Mouse (Mus musculus) forebrain, embryonic 15.5 days (tissue): Measurements from ENCODE around the gene Appl1. TPM values are rescaled to one million over a fixed set of nuclear protein-coding genes. Genes with fewer than 3 reads are reported as not detected.
"Not testable (repeated sequence)": the region's sequence is repeated elsewhere in the genome, so short reads cannot be mapped to it uniquely, and the experiment has no call there.

Experiments used
- ATAC-seq: fragments of 200-750 bp; cut with Nextera tagmentation; replicated peaks from 2 replicates; pipeline ENCODE4 v1.8.0; 2017; ENCODE audit warnings: mild to moderate bottlenecking, moderate TSS enrichment, moderate library complexity
- H3K27ac ChIP-seq: fragments of 300-500 bp; sonication (generic); replicated peaks from 2 replicates; pipeline ENCODE4 v1.5.1; 2015; ENCODE audit warnings: mild to moderate bottlenecking, inconsistent platforms
- H3K27me3 ChIP-seq: fragments of 300-500 bp; sonication (generic); 2 replicates; pipeline ENCODE4 v1.6.1; 2015; ENCODE audit warnings: inconsistent platforms
- H3K36me3 ChIP-seq: fragments of 300-500 bp; sonication (generic); 2 replicates; pipeline ENCODE4 v1.6.1; 2015; ENCODE audit warnings: mild to moderate bottlenecking, inconsistent platforms
- H3K4me1 ChIP-seq: fragments of 300-500 bp; sonication (generic); 2 replicates; pipeline ENCODE4 v1.6.1; 2015; ENCODE audit warnings: inconsistent platforms
- H3K4me2 ChIP-seq: fragments of 300-500 bp; sonication (generic); replicated peaks from 2 replicates; pipeline ENCODE4 v1.6.1; 2015; ENCODE audit warnings: mild to moderate bottlenecking, inconsistent platforms
- H3K4me3 ChIP-seq: fragments of 300-500 bp; sonication (generic); 2 replicates; pipeline ENCODE4 v1.5.1; 2015; ENCODE audit warnings: mild to moderate bottlenecking, inconsistent platforms
- H3K9ac ChIP-seq: fragments of 300-500 bp; sonication (generic); replicated peaks from 2 replicates; pipeline ENCODE4 v1.6.1; 2015; ENCODE audit warnings: mild to moderate bottlenecking, inconsistent platforms
- H3K9me3 ChIP-seq: fragments of 300-500 bp; sonication (generic); 2 replicates; pipeline ENCODE4 v1.6.1; 2016; ENCODE audit warnings: inconsistent platforms
- WGBS: fragments of 180-500 bp; shearing (Covaris S2); methylation state at CpG from one replicate; pipeline ENCODE4 v1.1.7; 2015; ENCODE audit warnings: mixed read lengths; 5-methylcytosine and 5-hydroxymethylcytosine counted together
- polyA plus RNA-seq: library from polyadenylated mRNA; unstranded; fragments of >200 nt; fragmentation: Nextera tagmentation; extraction: Ambion mirVana; gene quantifications from 2 replicates; pipeline ENCODE4 v1.2.1, GENCODE M21; 2015

Appl1 gene
- polyA plus RNA-seq, 1 experiment from 2014 or later, result 66.4 TPM

DNA sequence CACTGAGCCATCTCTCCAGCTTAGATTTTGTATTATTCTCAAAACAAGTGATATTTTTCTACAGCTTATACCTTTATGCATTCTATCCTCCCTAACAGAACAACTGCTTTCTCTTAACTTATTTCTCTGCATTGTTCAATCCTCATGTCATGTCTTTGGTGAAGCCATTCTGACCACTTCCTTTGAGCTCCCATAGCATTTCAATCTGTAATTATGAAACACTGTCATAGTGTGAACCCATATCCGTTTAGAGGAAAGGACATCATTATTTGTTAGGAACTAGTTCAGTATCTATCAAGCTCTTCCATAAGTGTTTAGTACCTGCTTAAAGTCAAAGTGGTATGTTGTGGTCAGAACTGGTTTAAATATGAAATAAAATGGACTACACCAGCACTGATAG lies 10.5 kb downstream of the Appl1 start:
- 80% methylated on average over 1 of the region's 1 CpGs for WGBS
- Histone ChIP-seq H3K4me1 (no peaks in the 10 kb centered on the region), H3K9ac (no peak overlapping the region), H3K27me3 (no peaks in the 10 kb centered on the region), H3K4me3 (no peak overlapping the region), H3K27ac (no peak overlapping the region), H3K9me3 (no peaks in the 10 kb centered on the region), H3K36me3 (peaks cover 38% of the 10 kb centered on the region), H3K4me2 (no peak overlapping the region)
- no peak for ATAC-seq

DNA sequence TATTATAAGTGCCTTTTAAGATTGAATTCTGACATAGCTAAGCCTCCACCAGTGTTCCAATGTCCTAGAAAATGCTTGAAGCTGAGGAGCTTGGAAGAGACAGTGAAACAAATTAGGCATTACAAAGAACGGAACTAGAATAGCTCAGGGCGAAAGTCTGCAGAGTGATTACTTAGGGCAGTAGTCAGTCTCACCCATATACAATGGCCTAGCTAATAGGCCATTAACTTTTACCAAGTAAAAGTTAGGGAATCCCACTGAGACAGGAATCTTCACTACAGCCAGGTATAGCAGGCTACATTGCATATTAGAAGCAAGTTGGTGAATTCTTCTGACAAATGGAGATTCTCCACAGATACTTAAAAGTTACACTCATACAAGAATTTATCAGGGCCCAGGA lies 14.9 kb downstream of the Appl1 start:
- not testable (repeated sequence) for H3K9me3 ChIP-seq, H3K9ac ChIP-seq, H3K27ac ChIP-seq, H3K27me3 ChIP-seq, H3K4me3 ChIP-seq, H3K4me1 ChIP-seq, H3K4me2 ChIP-seq, ATAC-seq
- 80% methylated on average over 2 of the region's 2 CpGs for WGBS
- H3K36me3 ChIP-seq, result peaks cover 49% of the 10 kb centered on the region

DNA sequence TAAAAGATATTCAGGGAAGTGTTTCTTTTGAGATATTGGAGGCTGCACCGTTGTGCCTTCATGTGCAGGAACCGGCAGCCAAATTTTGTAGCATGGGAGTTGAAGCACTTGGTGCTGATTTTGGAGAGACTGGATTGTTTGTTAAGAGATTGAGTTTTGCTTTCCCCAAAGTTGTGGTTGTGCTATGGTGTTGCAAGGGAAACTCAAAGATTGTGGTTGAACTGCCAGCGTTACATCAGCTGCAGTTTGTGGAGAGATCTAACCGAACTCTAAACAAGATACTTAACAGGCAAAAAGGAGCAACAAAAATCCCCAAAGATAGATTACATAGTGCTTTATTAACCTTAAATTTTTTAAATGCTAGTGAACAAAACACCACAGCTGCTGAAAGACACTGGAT lies 35.5 kb downstream of the Appl1 start:
- no peak overlapping the region for H3K27ac ChIP-seq
- no peak overlapping the region for H3K4me2 ChIP-seq
- 91% methylated on average over 4 of the region's 4 CpGs for WGBS
- no peaks in the 10 kb centered on the region for H3K4me1 ChIP-seq
- H3K27me3 ChIP-seq, result no peaks in the 10 kb centered on the region
- no peaks in the 10 kb centered on the region for H3K9me3 ChIP-seq
- peaks cover 42% of the 10 kb centered on the region for H3K36me3 ChIP-seq
- H3K4me3 ChIP-seq, result no peak overlapping the region
- H3K9ac ChIP-seq, result no peak overlapping the region
- no peak for ATAC-seq

DNA sequence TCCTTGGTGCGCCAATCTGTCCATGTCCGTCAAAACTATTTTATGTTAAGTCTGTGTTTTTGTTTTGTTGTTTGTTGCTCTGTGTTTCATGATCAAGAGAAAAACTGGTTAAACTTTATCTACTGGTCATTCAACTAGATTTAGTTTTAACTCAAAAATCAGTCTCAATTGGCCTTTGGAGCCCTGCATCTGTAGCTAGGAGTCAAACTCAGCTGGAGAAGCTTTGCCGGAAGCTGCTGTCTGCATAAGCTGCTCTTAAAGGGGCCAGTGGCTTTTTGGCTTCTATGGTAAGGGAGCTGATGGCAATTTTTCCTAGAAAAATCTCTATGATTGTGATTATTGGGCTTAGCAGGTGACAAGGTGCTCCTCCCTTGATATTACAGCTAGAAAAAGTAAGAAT lies 36.1 kb downstream of the Appl1 start:
- WGBS, result 91% methylated on average over 3 of the region's 3 CpGs
- ATAC-seq, result no peak
- no peak overlapping the region for H3K9ac ChIP-seq
- H3K27me3 ChIP-seq, result no peaks in the 10 kb centered on the region
- H3K36me3 ChIP-seq, result peaks cover 38% of the 10 kb centered on the region
- no peak overlapping the region for H3K4me3 ChIP-seq
- H3K27ac ChIP-seq, result no peak overlapping the region
- no peak overlapping the region for H3K4me2 ChIP-seq
- H3K9me3 ChIP-seq, result no peaks in the 10 kb centered on the region
- no peaks in the 10 kb centered on the region for H3K4me1 ChIP-seq

DNA sequence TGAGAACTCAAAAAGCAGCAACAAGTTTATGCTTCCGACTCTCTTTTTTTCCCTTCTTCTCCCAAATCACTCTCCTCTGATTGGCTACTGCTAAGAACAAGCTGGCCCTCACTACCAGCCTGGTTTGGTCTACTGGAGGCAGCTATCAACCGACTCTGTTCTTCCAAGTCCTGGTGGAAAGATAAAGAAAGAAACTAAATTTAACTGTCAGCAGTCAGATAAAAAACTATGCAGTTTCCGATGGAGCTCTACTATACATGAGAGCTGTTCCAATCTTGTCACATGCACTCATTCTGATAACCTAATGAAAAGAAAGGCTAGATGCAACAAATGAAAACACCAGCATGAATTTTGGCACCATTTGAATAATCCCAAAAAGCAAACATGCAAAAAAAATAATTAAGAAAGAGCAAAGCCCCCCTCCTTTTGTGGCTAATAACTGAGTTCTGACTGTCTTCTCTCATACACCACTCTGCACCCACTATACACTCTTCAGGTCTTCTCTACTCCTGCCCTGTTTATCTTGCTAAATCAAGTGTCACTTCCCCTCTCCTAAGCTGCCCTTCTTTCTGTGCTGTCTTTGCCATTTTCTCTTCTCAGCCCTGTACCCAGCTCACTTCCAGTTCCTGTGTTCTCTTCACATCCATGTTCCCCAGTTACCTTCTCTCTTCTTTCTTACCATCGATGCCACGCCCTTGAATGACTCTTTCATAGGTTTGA lies 47.2 kb downstream of the Appl1 start:
- Histone ChIP-seq H3K36me3 (peaks cover 59% of the 10 kb centered on the region), H3K4me2 (no peak overlapping the region), H3K9ac (no peak overlapping the region), H3K27me3 (no peaks in the 10 kb centered on the region), H3K4me3 (no peak overlapping the region), H3K4me1 (no peaks in the 10 kb centered on the region), H3K9me3 (no peaks in the 10 kb centered on the region), H3K27ac (no peak overlapping the region)
- ATAC-seq, result no peak
- WGBS, result 93% methylated on average over 5 of the region's 5 CpGs

DNA sequence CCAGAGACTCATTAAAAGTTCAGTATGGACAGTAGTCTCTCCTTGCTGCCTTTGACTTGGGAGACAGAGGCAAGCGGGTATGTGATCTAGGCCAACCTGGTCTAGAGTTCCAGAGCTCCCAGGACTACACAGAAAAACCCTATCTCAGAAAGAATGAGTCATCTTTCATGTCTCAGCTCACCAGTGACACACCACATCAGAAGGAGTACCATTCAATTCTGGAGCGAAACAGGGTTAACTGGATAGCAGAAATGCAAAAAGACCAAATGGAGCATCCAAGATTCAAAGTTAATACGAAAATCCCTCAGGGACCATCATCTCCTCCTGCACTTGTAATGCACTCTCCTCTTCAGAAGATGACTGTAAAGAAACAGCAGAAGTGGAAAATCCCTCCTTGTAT lies 51.7 kb downstream of the Appl1 start:
- no peak overlapping the region for H3K4me3 ChIP-seq
- no peaks in the 10 kb centered on the region for H3K27me3 ChIP-seq
- no peaks in the 10 kb centered on the region for H3K4me1 ChIP-seq
- no peak overlapping the region for H3K4me2 ChIP-seq
- H3K27ac ChIP-seq, result no peak overlapping the region
- no peak for ATAC-seq
- no peak overlapping the region for H3K9ac ChIP-seq
- 94% methylated on average over 3 of the region's 3 CpGs for WGBS
- H3K9me3 ChIP-seq, result no peaks in the 10 kb centered on the region
- H3K36me3 ChIP-seq, result peaks cover 40% of the 10 kb centered on the region

DNA sequence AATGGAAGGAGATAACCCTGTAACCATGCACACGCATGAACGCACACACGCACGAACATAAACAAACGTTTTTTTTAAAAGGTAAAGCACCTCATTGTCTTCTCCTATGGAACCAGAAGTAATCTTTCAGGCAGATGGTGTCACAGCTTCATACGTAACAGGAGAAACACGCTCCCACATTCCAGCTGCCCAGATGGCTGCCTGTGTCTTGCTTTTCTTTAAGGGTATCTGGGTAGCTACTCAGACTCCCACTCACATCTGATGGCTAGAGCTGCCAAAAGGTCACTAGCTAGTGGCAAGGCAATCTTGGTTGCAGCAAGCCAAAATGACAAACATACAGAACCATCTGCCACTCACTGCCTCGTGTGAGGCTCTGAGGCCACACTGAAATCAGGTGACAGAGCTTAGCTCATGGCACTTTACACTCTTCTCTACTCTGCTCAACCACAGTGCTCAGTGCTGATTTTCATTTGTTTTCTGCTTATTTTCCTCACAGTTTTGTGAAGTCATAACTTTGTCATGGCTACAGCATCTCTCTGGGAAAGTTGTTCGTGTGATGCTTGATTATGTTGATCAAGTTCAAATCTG lies 57.3 kb downstream of the Appl1 start:
- H3K4me1 ChIP-seq, result no peaks in the 10 kb centered on the region
- no peaks in the 10 kb centered on the region for H3K27me3 ChIP-seq
- 58% methylated on average over 9 of the region's 9 CpGs for WGBS
- H3K27ac ChIP-seq, result no peak overlapping the region
- peak; percentile 48; the same call in 1 of the 2 replicates for ATAC-seq
- H3K36me3 ChIP-seq, result peaks cover 4% of the 10 kb centered on the region; the same call in 1 of the 2 replicates
- H3K4me2 ChIP-seq, result no peak overlapping the region
- H3K9me3 ChIP-seq, result no peaks in the 10 kb centered on the region
- no peak overlapping the region for H3K9ac ChIP-seq
- H3K4me3 ChIP-seq, result no peak overlapping the region

DNA sequence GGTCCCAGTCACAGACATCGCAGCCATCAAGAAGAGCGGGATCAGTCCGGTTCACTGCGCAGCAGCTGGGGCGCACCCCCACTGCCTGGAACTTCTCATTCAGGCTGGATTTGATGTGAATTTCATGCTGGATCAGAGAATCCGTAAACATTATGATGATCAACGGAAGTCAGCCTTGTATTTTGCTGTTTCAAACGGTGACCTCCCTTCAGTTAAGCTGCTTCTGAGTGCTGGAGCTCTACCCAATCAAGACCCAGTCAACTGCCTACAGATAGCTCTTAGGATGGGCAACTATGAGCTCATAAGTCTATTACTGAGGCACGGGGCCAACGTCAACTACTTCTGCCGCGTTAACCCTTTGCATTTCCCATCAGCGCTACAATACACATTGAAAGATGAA lies 59.2 kb downstream of the Appl1 start:
- Histone ChIP-seq H3K9ac (no peak overlapping the region), H3K4me2 (no peak overlapping the region), H3K4me3 (no peak overlapping the region), H3K36me3 (no peaks in the 10 kb centered on the region), H3K27ac (no peak overlapping the region), H3K4me1 (no peaks in the 10 kb centered on the region), H3K9me3 (no peaks in the 10 kb centered on the region), H3K27me3 (no peaks in the 10 kb centered on the region)
- ATAC-seq, result no peak
- WGBS, result 93% methylated on average over 13 of the region's 13 CpGs

DNA sequence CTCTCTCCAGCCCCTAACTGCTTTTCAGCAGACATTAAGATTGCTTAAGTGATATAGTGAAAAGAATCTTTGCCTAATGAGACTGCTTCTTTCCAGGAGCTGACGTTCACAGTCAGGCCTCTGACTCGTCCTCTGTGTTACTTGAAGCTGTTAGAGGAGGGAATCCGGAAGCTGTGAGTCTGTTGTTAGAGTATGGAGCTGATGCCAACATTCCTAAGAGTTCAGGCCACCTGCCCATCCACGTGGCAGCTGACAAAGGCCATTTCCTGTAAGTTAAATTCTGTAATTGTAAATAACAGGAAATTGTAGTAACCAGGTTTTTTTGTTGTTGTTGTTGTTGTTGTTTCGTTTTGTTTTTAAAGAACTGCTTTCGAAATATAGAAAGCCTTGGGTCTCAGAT lies 59.8 kb downstream of the Appl1 start:
- no peak for ATAC-seq
- Histone ChIP-seq H3K9me3 (no peaks in the 10 kb centered on the region), H3K27ac (no peak overlapping the region), H3K4me1 (no peaks in the 10 kb centered on the region), H3K27me3 (no peaks in the 10 kb centered on the region), H3K9ac (no peak overlapping the region), H3K36me3 (no peaks in the 10 kb centered on the region), H3K4me2 (no peak overlapping the region), H3K4me3 (no peak overlapping the region)
- 50% methylated on average over 6 of the region's 6 CpGs for WGBS

DNA sequence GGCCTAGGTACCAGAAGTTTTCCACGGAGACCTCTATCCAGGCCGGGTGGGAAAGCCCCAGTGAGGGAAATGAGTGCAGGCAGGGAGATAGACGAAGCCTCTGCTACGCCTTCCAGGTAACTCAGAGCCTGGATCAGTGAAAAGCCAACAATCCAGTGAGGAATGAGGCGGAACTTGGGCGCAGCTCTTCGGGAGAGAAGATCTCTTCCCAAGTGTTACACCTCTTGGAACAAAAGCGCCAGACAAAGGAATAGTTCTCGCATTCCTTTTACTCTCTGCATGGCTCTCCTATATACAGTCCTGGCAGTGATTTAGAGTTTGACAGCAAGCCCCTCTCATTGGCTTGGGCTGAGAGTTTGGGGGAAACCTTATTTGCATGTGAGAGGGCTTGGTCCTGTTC lies 60.6 kb downstream of the Appl1 start:
- not testable (repeated sequence) for H3K4me1 ChIP-seq, H3K27me3 ChIP-seq, H3K9me3 ChIP-seq, H3K4me3 ChIP-seq, H3K27ac ChIP-seq, ATAC-seq, H3K4me2 ChIP-seq, H3K9ac ChIP-seq, H3K36me3 ChIP-seq
- 42% methylated on average over 9 of the region's 9 CpGs for WGBS

DNA sequence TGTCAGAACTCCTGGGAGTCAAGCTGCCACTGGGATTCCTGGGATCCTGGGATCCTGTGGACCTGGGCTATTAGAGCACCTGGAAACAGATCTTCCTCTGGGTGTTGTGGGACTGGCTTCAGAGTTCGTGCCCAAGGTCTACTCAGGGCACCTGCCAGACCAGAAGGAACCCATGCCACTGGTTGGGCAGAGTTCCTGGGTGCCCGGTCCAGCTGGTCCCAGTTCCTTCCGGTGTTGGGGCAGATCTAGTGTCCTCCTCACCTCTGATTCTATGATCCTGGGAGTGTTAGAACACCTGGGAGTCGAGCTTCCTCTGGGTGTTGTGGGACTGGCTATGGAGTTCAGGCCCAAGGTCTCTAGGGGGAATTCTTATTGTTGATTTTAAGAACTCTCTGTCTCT lies 63.6 kb downstream of the Appl1 start:
- Histone ChIP-seq H3K9ac (no peak overlapping the region), H3K27me3 (no peaks in the 10 kb centered on the region), H3K27ac (no peak overlapping the region), H3K4me2 (no peak overlapping the region), H3K4me3 (no peak overlapping the region), H3K36me3 (no peaks in the 10 kb centered on the region), H3K9me3 (no peaks in the 10 kb centered on the region), H3K4me1 (no peaks in the 10 kb centered on the region)
- ATAC-seq, result no peak
- 88% methylated on average over 4 of the region's 4 CpGs for WGBS

DNA sequence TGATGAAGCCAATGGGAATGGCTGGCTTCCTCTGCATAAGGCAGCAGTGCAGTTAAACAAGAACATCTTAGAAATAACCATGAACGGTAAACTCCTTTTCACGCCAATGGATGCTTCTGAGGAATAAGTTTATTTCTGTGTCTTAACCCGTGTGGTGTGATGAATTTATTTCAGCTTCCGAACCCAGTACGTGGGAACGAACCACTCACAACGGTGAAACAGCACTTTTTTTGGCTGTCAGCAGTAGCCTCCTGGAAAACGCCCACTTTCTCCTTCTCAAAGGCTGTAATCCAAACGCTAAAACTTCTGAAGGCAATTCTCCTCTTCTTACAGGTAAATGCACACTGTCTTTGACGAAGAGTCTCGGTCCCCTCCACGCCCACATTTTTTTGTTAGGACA lies 70.1 kb downstream of the Appl1 start:
- 87% methylated on average over 12 of the region's 12 CpGs for WGBS
- H3K27ac ChIP-seq, result no peak overlapping the region
- H3K36me3 ChIP-seq, result no peaks in the 10 kb centered on the region
- ATAC-seq, result no peak
- H3K9ac ChIP-seq, result no peak overlapping the region
- no peak overlapping the region for H3K4me2 ChIP-seq
- no peaks in the 10 kb centered on the region for H3K27me3 ChIP-seq
- no peak overlapping the region for H3K4me3 ChIP-seq
- no peaks in the 10 kb centered on the region for H3K9me3 ChIP-seq
- H3K4me1 ChIP-seq, result no peaks in the 10 kb centered on the region

DNA sequence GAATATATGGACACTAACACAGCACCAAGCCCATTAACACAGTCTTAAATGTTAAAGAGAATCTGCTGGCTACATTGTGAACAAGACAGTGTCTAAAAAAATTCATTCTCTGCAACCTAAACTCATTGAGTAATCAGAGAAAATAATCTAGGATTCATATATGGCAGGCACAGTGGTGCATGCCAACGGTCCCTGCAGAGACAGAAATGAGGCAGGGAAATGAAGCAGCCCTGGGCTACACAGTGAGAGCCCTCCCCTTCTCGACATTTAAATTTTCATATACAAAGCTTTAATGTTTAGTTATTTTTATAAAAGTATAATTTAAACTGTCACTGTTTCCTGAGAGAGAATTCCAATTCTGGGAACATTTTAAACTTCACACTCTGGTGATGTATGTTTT lies 71.5 kb downstream of the Appl1 start:
- no peaks in the 10 kb centered on the region for H3K4me1 ChIP-seq
- no peaks in the 10 kb centered on the region for H3K9me3 ChIP-seq
- no peak overlapping the region for H3K9ac ChIP-seq
- ATAC-seq, result no peak
- no peak overlapping the region for H3K4me3 ChIP-seq
- no peak overlapping the region for H3K4me2 ChIP-seq
- no peaks in the 10 kb centered on the region for H3K36me3 ChIP-seq
- no peaks in the 10 kb centered on the region for H3K27me3 ChIP-seq
- no peak overlapping the region for H3K27ac ChIP-seq
- WGBS, result 89% methylated on average over 2 of the region's 2 CpGs
